Mouse (Mus musculus): ENCODE data around the gene Dnhd1. TPM values are rescaled to one million over a fixed set of nuclear protein-coding genes. Genes with fewer than 3 reads are reported as not detected.
A peak's percentile ranks its signal among the peaks of the same experiment; 100 is the strongest.
"Not testable (repeated sequence)": the region's sequence is repeated elsewhere in the genome, so short reads cannot be mapped to it uniquely, and the experiment has no call there.

Gene Dnhd1
- total RNA-seq, 4 experiments from 2014 or later, result 3.1 to 5.1 (median 4.0) TPM

DNA sequence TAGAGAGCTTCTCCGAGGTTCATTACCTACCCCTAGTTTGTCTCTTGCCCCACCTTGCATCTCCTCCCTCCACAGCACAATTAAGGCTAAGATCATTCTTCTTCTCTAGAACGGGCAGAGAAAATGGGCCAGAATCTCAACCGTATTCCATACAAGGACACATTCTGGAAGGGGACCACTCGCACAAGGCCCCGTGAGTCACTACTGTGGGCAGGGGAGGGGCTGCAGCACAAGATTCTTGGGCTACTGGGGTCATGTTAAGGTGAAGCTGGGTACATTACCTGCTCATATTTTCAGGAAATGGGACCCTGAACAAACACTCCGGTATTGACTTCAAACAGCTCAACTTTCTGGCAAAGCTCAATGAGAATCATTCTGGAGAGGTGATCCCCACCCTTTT lies 90.2 kb downstream of the Dnhd1 start:
- DNase-seq, result no peak

DNA sequence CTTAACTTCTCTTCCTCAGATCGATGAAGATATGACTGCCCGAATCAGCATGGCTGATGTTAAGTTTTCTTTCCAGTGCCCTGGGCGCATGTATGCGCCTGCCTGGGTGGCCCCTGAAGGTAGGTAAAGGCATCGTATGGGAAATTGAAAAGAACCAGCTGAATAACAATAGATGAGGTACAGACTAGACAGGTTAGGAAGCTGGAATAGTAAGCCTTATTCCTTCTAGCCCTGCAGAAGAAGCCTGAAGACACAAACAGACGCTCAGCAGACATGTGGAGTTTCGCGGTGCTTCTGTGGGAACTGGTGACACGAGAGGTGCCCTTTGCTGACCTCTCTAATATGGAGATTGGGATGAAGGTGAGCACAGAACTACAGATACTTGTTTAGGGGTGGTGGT lies 91.4 kb downstream of the Dnhd1 start:
- DNase-seq, result no peak

DNA sequence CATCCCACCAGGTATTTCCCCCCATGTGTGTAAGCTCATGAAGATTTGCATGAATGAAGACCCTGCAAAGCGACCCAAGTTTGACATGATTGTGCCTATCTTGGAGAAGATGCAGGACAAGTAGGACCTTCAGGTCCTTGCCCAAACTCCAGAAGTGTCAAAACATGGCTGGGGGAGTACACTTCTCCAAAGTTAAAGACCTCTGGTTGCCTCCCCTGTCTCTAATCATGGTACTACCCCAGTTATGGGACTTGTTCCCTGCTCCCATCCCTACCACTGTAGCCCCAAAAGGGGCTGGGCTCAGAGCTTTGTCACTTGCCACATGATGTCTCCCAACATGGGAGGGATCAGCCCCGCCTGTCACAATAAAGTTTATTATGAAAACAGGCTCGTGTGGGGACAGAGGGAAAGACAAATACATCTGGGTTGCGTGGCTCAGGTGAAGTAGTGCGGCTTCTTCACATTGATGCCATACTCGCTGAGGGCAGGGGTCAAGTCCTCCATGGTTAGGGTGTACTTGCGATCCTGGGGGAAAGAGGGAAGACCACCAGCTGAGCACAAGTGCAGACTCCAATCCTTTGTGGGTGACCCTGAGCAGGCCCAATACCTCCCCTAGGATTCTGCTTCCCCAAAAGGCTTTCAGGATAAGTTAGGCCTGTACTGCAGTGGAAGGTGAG lies 92.0 kb downstream of the Dnhd1 start:
- DNase-seq, result not testable (repeated sequence)

DNA sequence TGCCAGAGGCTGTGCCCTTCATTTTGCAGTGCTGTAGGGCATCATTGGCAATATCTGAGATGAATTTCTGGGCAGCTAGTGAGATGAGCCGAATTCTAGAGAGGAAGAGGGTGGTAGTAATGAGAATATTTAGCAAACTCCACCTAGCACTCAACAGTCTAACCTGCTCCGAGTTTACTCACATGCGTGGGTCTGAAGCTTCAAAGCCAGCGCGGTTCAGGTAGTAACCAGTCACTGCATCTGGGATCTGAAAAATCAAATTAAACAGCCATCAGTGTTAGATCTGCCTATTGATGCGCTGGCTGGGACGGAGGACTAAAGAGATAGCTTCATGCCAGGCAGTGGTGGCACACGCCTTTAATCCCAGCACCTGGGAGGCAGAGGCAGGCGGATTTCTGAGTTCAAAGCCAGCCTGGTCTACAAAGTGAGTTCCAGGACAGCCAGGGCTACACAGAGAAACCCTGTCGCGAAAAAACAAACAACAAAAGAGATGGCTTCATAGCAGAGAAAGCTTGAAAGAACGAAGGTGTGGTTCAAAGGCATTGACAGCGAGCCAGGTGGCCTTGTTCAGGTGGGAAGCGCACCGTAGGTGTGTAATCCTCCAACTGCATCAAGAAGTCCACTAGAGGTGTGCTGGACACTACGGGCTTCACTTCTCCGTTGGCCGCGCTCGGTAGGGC lies 92.8 kb downstream of the Dnhd1 start:
- DNase-seq, result not testable (repeated sequence)

DNA sequence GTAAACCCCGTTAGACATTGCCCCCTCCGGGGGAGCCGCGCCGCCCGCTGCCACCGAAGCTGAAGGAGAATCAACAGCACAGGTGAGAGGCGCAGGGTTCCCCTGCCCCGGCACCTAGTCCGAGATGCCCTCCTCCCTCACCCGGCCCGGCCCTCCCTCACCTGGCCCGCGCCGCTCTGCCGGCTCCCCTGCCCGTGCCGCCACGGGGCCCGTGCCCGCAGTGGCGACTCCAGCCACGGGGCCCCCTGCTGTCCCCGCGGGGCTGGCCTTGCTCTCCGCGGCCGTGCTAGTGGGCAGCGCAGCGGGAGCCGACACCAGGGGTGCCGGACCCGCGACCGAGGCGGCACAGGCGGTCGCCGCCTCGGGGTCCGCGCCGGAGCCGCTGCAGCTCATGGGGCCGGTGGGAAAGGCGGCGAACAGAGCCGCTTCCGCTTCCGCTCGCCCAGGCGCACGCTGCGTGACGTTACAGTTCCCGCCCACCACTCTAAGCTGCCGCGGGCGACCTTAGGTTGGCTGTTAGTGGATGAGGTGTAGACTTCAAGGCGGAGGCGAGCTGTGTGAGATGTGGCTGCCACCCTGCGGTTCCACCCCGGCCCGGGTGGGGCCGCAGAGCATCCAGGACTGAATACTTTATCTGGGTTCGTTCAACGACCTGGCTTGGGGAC lies 93.4 kb downstream of the Dnhd1 start, which contains the start of gene Taf10:
Gene Taf10 (minus strand): TSS at position 436 of the 665 bp plus-strand sequence.
- peak; percentile 83 for DNase-seq

DNA sequence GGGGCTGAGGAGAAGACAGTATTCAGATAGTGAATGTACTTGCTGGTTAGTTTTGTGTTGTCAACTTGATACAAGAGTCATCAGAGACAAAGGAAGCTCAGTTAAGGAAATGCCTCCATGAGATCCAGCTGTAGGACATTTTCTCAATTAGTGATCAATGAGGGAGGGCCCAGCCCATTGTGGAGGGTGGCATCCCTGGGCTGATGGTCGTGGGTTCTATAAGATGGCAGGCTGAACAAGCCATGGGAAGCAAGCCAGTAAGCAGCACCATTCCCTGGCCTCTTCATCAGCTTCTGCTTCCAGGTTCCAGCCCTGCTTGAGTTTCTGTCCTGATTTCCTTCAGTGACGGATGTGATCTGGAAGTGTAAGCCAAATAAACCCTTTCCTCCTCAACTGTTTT lies 97.1 kb downstream of the Dnhd1 start:
- no peak for DNase-seq

DNA sequence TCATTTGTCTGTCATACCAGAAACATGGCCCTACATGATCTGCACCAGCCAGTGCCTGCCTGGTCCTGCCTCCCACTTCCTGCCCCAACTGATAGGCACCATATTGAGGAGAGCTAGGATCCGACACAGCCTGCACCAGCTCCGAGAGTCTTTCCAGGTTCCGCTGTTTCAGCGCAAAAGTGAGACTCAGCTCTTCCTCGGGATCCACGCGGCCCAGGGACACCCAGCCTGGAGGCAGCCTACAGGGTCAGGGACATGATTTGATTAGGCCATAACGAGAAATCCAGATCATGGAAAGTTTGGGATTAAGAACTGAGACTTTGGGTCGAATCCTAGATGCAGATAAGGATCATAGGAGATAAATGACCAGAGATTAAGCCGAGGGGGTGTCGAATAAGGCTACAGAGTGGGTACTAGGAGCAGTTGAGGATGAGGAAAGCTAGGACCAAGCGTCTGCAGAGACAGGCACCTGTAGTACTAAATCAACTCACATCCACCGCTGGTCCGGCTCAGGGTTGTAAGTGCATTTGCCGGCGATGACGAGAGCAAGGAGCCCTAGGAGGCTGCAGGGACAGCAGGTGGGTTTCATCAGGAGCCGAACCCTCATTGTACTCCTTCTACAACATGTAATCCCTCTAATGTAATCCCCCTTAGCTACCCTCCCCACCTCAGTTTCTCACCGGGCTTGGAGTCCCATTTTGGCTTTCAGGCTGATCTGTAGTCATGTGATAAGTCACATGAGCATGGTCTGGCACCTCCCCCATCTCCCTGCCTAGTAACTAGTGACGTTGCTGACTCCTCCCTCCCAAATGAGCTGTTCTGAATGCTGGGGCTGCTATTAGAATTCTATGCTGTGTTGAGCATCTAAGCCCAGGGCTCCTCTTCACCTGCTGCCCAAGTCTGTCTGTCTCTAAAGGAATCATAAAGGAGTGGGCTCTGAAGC lies 101.1 kb downstream of the Dnhd1 start, which contains the start of gene Tpp1:
Gene Tpp1 (minus strand): TSS at position 745 of the 943 bp plus-strand sequence.
- peak; percentile 93 for DNase-seq

DNA sequence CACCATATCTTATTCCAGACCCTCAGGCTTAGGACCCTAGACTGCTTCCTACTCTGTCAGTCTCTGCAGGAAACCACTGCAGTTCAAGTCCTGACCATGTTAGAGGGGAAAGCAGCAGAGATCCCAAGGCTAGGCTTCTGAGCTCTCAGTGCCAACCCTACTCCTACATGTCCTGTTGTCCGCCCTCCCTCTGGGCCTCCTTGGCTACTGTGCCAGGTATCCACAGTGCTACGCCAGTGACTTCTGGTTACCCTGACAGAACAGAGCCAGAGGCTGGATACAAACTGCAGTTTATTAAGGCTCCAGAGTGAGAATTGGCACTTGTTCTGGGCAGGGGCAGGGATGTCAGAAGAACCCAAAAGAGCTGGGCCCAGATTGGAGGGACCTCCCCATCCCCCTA lies 102.1 kb downstream of the Dnhd1 start:
- DNase-seq, result no peak

DNA sequence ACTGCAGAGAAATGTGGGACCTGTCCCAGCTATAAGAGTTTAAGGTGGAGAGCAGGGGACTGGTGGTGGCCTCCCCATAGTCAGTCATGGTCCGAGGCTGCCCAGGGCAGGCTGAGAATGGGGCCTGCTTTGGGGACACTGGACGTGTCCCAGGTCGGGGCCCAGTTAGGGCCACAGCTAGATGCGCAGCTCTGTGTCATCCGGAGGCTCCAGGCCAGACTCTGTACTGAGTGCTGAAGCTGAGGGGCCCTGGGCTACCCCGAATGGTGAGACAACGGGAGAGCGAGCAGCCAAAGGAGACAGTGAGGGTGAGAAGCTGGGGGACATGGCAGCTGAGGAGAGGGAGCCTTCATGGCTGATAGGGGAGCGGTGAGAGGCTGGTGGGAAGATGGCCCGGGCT lies 102.7 kb downstream of the Dnhd1 start:
- DNase-seq, result no peak

DNA sequence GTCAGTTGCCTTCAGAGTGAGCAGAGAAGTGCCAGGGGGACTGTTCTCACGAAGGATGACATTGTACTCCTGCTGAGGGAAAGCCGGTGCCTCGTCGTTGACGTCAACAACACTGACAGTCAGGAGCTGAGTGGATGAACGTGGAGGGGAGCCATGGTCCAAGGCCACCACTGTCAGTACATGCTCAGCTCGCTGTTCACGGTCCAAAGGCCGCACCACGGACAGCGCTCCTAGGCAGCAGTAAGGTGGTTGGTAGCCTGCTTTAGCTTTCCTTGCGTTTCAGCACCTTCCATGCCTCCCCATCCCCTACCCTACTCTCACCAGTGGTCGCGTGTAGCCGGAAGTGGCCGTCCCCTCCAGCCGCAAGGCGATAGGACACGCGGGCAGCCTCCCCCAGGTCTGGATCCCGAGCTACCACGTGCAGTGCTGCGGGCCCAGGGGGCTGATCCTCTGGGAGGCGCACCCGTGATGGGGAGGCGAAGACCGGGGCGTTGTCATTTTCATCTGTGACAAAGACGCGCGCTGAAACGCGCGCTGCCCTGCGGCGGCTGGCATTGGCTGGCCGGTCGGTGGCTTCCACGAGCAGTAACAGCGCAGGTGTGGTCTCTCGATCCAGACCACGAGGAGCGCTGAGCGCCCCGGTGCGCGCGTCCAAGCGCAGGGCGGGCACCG lies 111.3 kb downstream of the Dnhd1 start:
- DNase-seq, result no peak

DNA sequence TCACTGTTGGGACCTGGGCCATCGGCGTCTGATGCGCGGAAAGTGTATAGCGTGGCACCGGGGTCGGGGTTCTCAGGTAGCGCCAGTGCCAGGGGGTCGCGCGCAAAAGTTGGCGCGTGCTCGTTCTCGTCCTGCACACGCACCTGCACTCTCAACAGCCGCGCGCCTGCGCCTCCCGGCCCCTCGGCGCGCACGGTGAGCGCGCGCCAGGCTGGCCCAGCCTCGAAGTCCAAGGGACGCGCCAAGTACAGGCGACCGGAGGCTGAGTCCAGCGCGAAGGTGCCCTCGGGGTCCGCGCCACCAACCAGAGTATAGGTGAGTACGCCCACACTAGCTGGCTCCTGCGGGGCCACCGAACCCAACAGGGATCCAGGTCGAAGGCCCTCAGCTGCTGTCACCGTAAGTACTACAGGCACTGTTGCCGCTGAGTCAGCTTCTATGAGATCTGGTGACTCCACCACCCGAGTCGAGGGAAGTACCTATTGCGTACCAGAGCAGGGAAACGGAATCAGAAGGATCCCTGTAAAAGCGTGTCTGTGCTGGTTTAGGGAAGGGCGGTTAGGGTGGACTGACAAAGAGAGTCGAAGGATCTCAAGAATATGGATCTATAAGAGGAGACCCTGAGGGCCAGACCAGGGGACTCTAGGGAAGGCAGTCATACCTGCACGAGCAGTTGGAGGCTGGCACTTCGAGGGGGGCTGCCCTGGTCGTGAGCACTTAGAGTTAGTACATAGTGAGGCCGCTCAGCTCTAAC lies 112.1 kb downstream of the Dnhd1 start:
- DNase-seq, result no peak

DNA sequence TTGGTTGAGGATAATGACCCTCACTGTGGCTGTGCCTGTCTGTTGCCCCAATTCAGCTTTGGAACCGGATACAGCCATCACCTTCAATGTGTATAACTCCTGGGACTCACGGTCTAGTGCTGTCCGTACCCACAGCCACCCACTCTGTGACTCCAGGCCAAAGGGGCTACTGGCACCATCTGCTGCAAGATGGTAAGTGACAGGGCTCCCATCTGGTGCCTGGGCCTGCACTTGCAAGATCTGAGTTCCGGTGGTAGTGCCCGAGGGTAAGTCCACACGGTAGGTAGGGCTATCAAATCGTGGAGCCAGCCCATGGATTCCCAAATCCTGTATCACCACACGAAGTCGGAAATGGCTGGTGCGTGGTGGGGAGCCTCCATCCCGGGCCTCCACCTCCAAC lies 113.7 kb downstream of the Dnhd1 start:
- DNase-seq, result no peak

DNA sequence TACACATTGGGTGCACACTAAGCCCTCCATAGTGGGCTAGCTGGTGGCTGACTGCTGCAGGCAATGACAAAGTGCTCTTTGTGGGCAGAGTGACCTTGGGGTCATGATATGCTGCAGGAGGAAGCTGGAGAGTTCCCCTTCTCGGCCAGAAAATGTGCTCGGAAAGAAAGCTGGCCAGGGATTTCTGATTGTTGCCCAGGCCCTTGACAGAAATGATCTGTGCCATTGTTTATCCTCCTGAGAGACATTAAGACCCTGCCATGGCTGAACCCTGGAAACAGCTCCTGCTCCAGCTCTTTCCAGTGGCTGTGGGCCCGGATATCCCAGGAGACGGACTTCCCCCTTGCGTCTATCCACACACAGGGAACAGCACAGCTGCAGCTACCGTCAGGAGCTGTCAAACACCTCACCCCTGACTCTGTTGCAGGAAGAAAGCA lies 117.1 kb downstream of the Dnhd1 start:
- DNase-seq, result no peak

DNA sequence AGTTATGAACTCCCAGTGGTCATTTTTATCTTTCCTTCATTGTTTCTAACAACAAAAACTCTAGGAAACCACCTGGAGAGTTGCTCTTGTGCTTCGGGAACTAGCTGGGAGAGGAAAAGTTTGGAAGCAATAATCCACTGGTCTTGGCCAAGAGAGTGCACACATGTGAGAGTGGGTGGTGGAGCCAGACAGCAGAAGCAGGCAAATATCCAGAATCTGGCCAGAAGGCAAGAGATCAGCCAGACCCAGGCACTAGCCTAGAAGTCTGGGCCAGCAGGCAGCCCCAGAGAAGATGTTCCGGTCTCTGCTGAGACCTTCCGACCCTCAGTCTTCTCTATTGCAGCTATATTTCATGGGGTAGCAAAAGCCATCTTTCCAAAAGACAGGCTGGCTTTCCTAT lies 119.3 kb downstream of the Dnhd1 start:
- DNase-seq, result no peak

Other genes with a start within 250 kb of the Dnhd1 start
- gene Cnga4, start 246.3 kb upstream of the Dnhd1 start, total RNA-seq (2022), result not detected
- gene Cckbr, start 225.1 kb upstream of the Dnhd1 start, total RNA-seq (2022), result under 1 TPM in 2 of 4 experiments, not detected in 2; 0.13 to 0.15 TPM
- gene Cavin3, start 168.5 kb upstream of the Dnhd1 start, total RNA-seq (2022), result 10 to 100 TPM; 59.4 to 66.5 (median 60.9) TPM
- 10 to 100 TPM; 47.3 to 54.3 (median 51.8) TPM for gene Smpd1, start 96.5 kb upstream of the Dnhd1 start, total RNA-seq (2022)
- gene Apbb1, start 69.2 kb upstream of the Dnhd1 start, total RNA-seq (2022), result 10 to 100 TPM; 17.3 to 30.8 (median 24.3) TPM
- gene Hpx, start 50.7 kb upstream of the Dnhd1 start, total RNA-seq (2022), result 1 to 10 TPM in 1 of 4 experiments, under 1 TPM in 3; 0.52 to 1.3 (median 0.72) TPM
- 10 to 100 TPM; 24.0 to 50.0 (median 38.6) TPM for gene Trim3, start 17.3 kb upstream of the Dnhd1 start, total RNA-seq (2022)
- gene Timm10b, start 10.8 kb upstream of the Dnhd1 start, total RNA-seq (2022), result 100 to 1,000 TPM in 3 of 4 experiments, 10 to 100 TPM in 1; 73.6 to 158 (median 103) TPM
- gene Arfip2, start 10.4 kb upstream of the Dnhd1 start, total RNA-seq (2022), result 10 to 100 TPM; 50.6 to 93.3 (median 68.0) TPM
- gene Gm45799, start 10.3 kb upstream of the Dnhd1 start, total RNA-seq (2022), result 10 to 100 TPM in 1 of 4 experiments, 1 to 10 TPM in 3; 6.4 to 14.4 (median 8.2) TPM
- 100 to 1,000 TPM; 127 to 155 (median 137) TPM for gene Ilk, start 85.8 kb downstream of the Dnhd1 start, total RNA-seq (2022)
- 10 to 100 TPM; 18.3 to 29.6 (median 22.0) TPM for gene Rrp8, start 86.6 kb downstream of the Dnhd1 start, total RNA-seq (2022)
- 100 to 1,000 TPM; 198 to 224 (median 207) TPM for gene Taf10, start 93.5 kb downstream of the Dnhd1 start, total RNA-seq (2022)
- 100 to 1,000 TPM; 121 to 139 (median 132) TPM for gene Tpp1, start 101.4 kb downstream of the Dnhd1 start, total RNA-seq (2022)
- gene Dchs1, start 136.8 kb downstream of the Dnhd1 start, total RNA-seq (2022), result 1 to 10 TPM; 7.4 to 9.8 (median 8.7) TPM
- 100 to 1,000 TPM; 157 to 184 (median 171) TPM for gene Mrpl17, start 160.3 kb downstream of the Dnhd1 start, total RNA-seq (2022)

All from adrenal gland, adult 8-10 months (tissue).